Mouse (Mus musculus): Measurements from ENCODE around the gene Teddm3. TPM values are rescaled to one million over a fixed set of nuclear protein-coding genes. Genes with fewer than 3 reads are reported as not detected.
A peak's percentile ranks its signal among the peaks of the same experiment; 100 is the strongest.
"Not testable (repeated sequence)": the region's sequence is repeated elsewhere in the genome, so short reads cannot be mapped to it uniquely, and the experiment has no call there.

Gene Teddm3
- total RNA-seq, 1 experiment from 2014 or later: not detected

DNA sequence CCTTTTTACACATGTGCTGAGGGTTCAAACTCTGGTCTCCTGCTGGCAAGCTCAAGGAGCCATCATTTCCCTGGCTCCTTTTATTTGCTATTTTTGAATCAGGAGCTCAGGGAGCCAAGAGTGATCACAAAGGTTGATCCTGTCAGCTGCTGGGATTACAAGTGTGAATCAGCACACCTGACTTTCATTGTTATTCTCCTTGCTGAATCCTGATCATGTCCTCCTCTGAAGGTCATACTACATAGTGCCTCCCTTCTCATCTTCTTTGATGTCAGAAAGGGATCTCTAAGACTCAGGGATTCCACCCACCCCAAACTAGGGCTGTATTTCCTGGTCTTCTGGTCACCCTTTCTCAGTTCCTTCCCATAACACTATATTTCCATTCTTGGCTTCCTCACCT, 3.9 kb downstream of the Teddm3 start:
- DNase-seq: no peak

DNA sequence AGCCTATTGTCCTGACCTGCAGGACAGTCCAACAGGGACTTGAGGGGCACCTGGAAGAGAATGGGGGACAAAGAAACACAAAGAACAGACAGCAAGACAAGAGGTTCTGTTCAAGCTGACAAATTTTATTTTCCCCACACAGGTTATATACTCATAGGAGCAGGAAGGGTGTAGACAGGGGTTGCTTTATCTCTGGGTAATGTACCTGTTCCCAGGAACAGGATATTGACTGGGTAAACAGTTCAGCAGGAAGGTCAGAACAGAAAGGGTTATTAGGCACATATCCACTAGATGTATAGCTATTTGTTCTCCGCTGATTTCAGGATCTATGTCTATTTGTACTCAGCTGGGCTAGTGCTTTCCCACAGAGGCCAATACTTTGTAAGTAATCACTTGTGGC, 5.3 kb downstream of the Teddm3 start:
- DNase-seq: not testable (repeated sequence)

DNA sequence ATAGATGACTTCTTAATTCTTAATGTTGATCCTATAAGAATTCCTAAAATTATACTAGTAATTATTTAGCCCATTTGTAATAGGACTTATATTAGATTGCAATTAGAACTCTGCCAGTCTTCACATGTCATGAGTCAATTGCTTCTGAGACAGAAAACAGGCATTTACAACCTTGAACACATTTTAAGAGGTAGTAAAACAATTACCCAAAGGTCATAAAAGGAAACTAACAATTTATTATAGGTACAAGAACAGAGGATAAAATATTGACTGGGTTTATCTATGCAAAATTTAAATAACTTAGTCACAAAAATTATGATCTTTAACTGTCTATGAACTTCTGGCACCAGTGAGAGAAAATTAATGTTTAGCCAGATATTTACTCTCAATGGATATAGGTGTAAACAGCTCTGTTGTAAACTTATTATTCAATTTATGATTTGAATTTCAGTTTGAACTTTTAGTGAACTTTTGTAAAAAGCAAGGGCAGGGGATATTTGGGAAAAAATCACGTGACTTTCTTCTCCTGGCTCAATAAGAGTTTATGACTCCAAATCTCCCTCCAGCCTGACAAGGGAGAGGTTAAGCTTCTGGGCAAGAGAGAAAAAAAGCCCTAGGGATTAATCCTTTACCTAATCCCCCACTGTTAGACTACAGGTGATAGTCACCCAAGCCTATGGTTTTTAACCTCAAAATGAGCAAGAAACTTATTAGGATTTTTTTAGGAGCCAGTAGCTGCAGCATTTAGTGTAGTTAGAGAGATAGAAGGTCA, 17.3 kb downstream of the Teddm3 start:
- no peak for DNase-seq

DNA sequence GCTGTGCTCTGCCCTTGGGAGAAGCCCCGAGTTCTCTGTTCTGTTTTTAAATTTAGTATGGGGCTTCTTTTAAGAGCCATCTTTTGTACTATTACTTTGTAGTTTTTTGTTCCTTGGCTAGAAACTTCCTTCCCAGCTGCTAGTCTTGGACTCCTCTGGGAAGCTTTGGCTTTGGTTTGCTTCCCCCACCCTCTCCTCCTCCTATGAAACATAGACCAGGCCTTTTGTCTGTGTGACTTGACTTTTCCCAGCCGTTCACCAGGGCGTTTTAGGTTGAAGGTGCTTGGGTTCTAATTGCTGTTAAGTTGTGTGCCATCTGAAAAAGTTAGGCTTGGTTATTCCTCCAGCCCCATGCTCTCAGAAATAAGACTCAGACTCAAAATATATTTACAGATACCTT, 26.1 kb downstream of the Teddm3 start:
- DNase-seq: not testable (repeated sequence)

DNA sequence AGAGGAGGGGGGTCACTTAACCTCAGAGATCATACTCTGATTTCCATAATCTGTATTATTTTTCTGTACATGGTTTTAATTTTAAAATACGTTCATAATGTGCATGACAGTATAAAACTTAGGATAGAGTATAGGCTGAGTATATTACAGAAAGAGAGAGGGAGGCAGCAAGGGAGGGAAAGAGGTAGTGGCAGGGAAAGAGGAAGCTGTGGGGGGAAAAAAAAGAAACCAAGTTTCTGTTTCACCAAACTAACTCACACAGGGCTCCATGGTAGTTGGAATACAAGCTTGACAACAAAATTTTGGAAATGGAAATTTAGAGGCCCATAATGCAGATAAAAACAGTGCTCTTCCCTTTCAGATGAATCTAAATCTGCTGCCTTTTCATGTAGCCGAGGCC, 31.0 kb downstream of the Teddm3 start:
- not testable (repeated sequence) for DNase-seq

DNA sequence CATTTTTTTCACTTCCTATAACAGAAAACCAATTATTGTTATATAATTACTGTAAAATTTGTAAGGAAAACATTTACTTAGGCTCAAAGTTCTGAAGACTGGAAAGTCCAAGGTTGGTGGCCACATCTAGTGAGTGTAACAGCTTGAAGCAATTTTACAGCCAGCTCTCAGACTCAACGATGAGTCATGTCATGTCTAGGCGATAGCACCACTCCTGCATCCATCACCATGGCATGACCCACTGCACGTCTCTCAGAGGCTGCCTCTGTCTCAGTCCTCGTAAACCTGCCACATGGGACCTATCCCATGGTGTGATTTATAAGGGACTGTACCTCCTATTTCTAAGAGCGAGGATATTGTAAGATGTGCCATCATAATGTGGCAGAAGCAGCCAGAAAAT, 37.7 kb downstream of the Teddm3 start:
- DNase-seq: no peak

DNA sequence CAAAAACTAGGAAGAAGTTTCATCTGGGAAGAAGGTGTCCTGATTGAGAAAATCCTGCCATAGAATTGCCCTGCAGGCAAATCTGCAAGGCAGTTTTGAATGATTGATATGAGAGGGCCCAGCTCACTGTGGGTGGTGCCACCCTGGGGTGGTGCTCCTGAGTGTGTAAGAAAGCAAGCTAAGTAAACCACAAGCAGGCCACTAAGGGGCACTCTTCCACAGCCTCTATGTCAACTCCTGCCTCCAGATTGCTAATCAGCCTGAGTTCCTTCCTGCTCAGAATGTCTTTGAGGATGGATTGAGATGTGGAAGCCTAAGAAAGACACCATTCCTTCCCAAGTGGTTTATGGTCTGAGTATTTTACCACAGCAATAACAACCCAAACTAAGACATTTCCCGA, 44.3 kb downstream of the Teddm3 start:
- peak; percentile 4 for DNase-seq

Other genes with a start within 250 kb of the Teddm3 start
- 2.0 and 2.8 TPM in 2 replicates for gene Ephb3, start 50.8 kb upstream of the Teddm3 start, total RNA-seq (2021)